Mouse (Mus musculus) cortical plate, adult 2 months (tissue): ENCODE measurements at regions not wholly inside any gene's neighbourhood (a gene's known extent, or its start where the extent isn't known, plus 50 kb on each side); places are given as distances from the start of the nearest gene placed in this dataset.

Experiments used
- CTCF ChIP-seq: fragments of 200-500 bp; IDR thresholded peaks from 2 replicates; pipeline ENCODE4 v1.5.1; 2011; ENCODE audit warnings: mild to moderate bottlenecking, control low read depth, low read length; ENCODE audit not compliant: insufficient read depth; ENCODE audit errors: extremely low read depth
- POLR2A ChIP-seq: fragments of 200-500 bp; IDR thresholded peaks from 2 replicates; pipeline ENCODE4 v1.6.1; 2011; ENCODE audit warnings: mild to moderate bottlenecking, low read length, control low read depth; ENCODE audit not compliant: insufficient read depth; ENCODE audit errors: extremely low read depth

DNA sequence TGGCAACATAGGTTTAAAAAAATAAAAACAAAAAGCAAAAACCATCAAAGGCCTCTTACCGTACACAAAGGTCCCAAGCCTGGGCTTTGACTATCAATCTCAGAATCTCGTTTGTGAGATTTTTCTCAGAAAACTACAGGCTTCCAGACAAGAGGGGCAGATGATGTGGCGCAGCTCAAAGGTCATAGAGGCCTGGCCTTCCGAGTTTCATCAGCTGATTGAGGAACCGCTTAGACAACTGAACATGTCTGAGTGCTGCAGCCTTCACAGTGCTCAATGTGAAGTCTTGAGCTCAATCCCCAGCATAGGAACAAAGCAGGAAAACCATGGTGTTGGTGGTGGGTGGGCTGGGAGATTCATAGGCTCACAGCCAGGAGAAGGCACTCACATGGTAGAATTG, 227.9 kb upstream of the Sulf2 start:
- no peak for TF ChIP-seq CTCF
- TF ChIP-seq POLR2A, result no peak
